ENCODE assay signal across 8 mouse cellular contexts in genomic region chr7:64048452-64049182, GRCm38 (mm10).
DNase-seq lines count a peak whose midpoint lies in the region; ATAC-seq and TF ChIP-seq lines count a peak whose summit lies in the region.

No protein-coding gene starts in this region.

- no peaks in the 10 kb centered on the region for H3K9me3 ChIP-seq in embryonic facial prominence, embryonic 12.5 days
- H3K9me3 ChIP-seq in heart, embryonic 10.5 days, result no peaks in the 10 kb centered on the region
- no peaks in the 10 kb centered on the region for H3K9me3 ChIP-seq in lung, embryonic 16.5 days (ENCODE audit: control insufficient read depth, low read length)

- peak overlapping the region; percentile 69 for H3K4me2 ChIP-seq in embryonic facial prominence, embryonic 12.5 days (replicated peaks)
- peak overlapping the region; percentile 68 for H3K4me2 ChIP-seq in lung, embryonic 16.5 days (ENCODE audit: low read depth, low read length)

- H3K36me3 ChIP-seq in embryonic facial prominence, embryonic 12.5 days, result no peaks in the 10 kb centered on the region
- H3K36me3 ChIP-seq in heart, embryonic 10.5 days, result no peaks in the 10 kb centered on the region
- no peaks in the 10 kb centered on the region for H3K36me3 ChIP-seq in lung, embryonic 16.5 days (ENCODE audit: control insufficient read depth, insufficient read depth, low read length)

- 0 out of 2 replicates have a peak, but pooled peaks have one; percentile 15 for TF ChIP-seq POLR2A in olfactory bulb, adult 2 months (IDR thresholded peaks at IDR 0.05; ENCODE audit: insufficient read depth, low read depth, low read length)

- peak overlapping the region; percentile 44 for H3K4me3 ChIP-seq in embryonic facial prominence, embryonic 12.5 days
- peak overlapping the region; percentile 61 for H3K4me3 ChIP-seq in heart, embryonic 10.5 days
- H3K4me3 ChIP-seq in lung, embryonic 16.5 days (ENCODE audit: low read length), result peak overlapping the region; percentile 46
- H3K4me3 ChIP-seq in olfactory bulb, adult 2 months (ENCODE audit: insufficient read depth, low read depth, low read length), result peak overlapping the region; percentile 45

- H3K4me1 ChIP-seq in embryonic facial prominence, embryonic 12.5 days, result peaks cover 7% of the 10 kb centered on the region
- H3K4me1 ChIP-seq in heart, embryonic 10.5 days, result peaks cover 42% of the 10 kb centered on the region
- peaks cover 10% of the 10 kb centered on the region for H3K4me1 ChIP-seq in lung, embryonic 16.5 days (replicated peaks; ENCODE audit: control insufficient read depth, insufficient read depth, low read length)
- H3K4me1 ChIP-seq in olfactory bulb, adult 2 months (ENCODE audit: control insufficient read depth, insufficient read depth, low read length), result peaks cover 15% of the 10 kb centered on the region

- H3K9ac ChIP-seq in embryonic facial prominence, embryonic 12.5 days, result peak overlapping the region; percentile 65
- peak overlapping the region; percentile 76 for H3K9ac ChIP-seq in lung, embryonic 16.5 days (ENCODE audit: low read length)

- H3K27me3 ChIP-seq in embryonic facial prominence, embryonic 12.5 days, result no peaks in the 10 kb centered on the region
- H3K27me3 ChIP-seq in heart, embryonic 10.5 days (ENCODE audit: insufficient read depth, poor library complexity, severe bottlenecking), result no peaks in the 10 kb centered on the region
- H3K27me3 ChIP-seq in lung, embryonic 16.5 days (ENCODE audit: control insufficient read depth, insufficient read depth, low read depth, low read length), result no peaks in the 10 kb centered on the region

- 3% methylated on average over 21 of the region's 21 CpGs for WGBS in embryonic facial prominence, embryonic 12.5 days
- WGBS in heart, embryonic 10.5 days, result 2% methylated on average over 21 of the region's 21 CpGs
- WGBS in lung, embryonic 16.5 days, result 3% methylated on average over 21 of the region's 21 CpGs
- WGBS in olfactory bulb, adult 2 months, result 11% methylated on average over 21 of the region's 21 CpGs

- H3K27ac ChIP-seq in embryonic facial prominence, embryonic 12.5 days, result peak overlapping the region; percentile 51; the same call in 1 of the 2 replicates
- H3K27ac ChIP-seq in heart, embryonic 10.5 days, result peak overlapping the region; percentile 97
- H3K27ac ChIP-seq in lung, embryonic 16.5 days (ENCODE audit: low read length), result peak overlapping the region; percentile 9; the same call in 1 of the 2 replicates
- peak overlapping the region; percentile 38; the same call in 1 of the 2 replicates for H3K27ac ChIP-seq in olfactory bulb, adult 2 months (ENCODE audit: insufficient read depth, low read depth, low read length)

- no peak for TF ChIP-seq CTCF in olfactory bulb, adult 2 months (IDR thresholded peaks at IDR 0.05; ENCODE audit: insufficient read depth, low read depth, low read length)

- DNase-seq in B cell, adult 2 months, result peak; percentile 51 to 57
- peak; percentile 86 for DNase-seq in ZHBTc4 (ENCODE audit: low read depth, low spot score)
- DNase-seq in heart, embryonic 10.5 days (ENCODE audit: low spot score), result peak; percentile 98
- peak; percentile 75 for DNase-seq in kidney, postnatal 10 days
- peak; percentile 50 to 65 for DNase-seq in thymus, adult 18-20 months

- ATAC-seq in embryonic facial prominence, embryonic 12.5 days (ENCODE audit: insufficient number of reproducible peaks, insufficient read depth, low FRiP score, low TSS enrichment), result peak; percentile 81
- peak; percentile 92 for ATAC-seq in lung, embryonic 16.5 days (ENCODE audit: low read depth)

Comparison
In these comparisons a context has a peak if more than half of its experiments do, and no peak if none do; other contexts are left out.
1. Peak in every context shown above with its lines: DNase-seq, ATAC-seq, H3K4me3 ChIP-seq and H3K27ac ChIP-seq.
2. H3K27ac ChIP-seq: peak in every context shown above with its lines; median percentile 97 in heart, embryonic 10.5 days; 51 in embryonic facial prominence, embryonic 12.5 days; 38 in olfactory bulb, adult 2 months; 9 in lung, embryonic 16.5 days.